In the genomic region with DNA sequence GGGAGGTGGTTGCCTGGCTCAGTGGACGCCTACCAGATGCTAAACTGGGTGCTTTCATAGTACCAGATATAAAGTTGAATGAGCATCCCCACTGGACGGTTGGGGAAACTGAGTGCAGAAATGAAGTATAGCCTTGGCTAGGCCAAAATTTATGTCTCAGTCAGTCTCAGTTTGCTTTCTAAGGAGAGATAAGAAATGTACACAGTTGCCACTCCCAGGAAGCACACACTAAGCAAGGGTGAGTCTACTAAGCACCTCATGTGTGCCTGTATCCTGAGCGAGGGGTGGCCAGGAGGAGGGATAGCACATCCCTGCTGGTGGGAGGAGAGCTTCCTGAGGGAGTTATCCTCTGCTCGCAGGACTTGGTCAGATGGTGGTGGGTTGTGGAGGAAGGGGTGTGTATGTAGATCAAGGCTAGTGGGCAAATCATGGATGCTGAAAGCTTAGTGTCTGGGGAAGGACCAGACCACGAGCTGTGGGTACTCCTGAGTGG, we compare ENCODE assay signal across 9 mouse cellular contexts. TPM values are rescaled to one million over a fixed set of nuclear protein-coding genes. Genes with fewer than 3 reads are reported as not detected.
DNase-seq lines count a peak whose midpoint lies in the region; ATAC-seq and TF ChIP-seq lines count a peak whose summit lies in the region.
"Had no signal": no experiment of that assay in that cellular context is flagged by ENCODE, and none has a peak within 500 bp of the region (broad histone marks: within the 10 kb centered on the region; RNA-seq: fewer than 3 reads in every experiment).

No protein-coding gene starts in this region.

- no peak for TF ChIP-seq POLR2A in thymus, adult 2 months (IDR thresholded peaks at IDR 0.05; ENCODE audit: control insufficient read depth, extremely low read depth, insufficient read depth, low read length, poor library complexity)

- intact Hi-C loops in gastrocnemius, adult 2 months (cut with DNase I) = no loop called here
- intact Hi-C loops in gastrocnemius, postnatal 36 days (cut with DNase I) = no loop called here

- H3K4me3 ChIP-seq in gastrocnemius, adult 2 months = peak overlapping the region; percentile 99
- H3K4me3 ChIP-seq in thymus, adult 2 months (ENCODE audit: control insufficient read depth, insufficient read depth, low read length) = peak overlapping the region; percentile 88; the same call in 1 of the 2 replicates
- H3K4me3 ChIP-seq in limb, embryonic 15.5 days = peak overlapping the region; percentile 98

- no peaks in the 10 kb centered on the region; the same call in 1 of the 2 replicates for H3K36me3 ChIP-seq in thymus, adult 2 months (ENCODE audit: control insufficient read depth, insufficient read depth, low read length)
- peaks cover 23% of the 10 kb centered on the region for H3K36me3 ChIP-seq in limb, embryonic 15.5 days

- DNase-seq in gastrocnemius, adult 2 months = no peak
- no peak for DNase-seq in gastrocnemius, postnatal 36 days
- DNase-seq in thymus, adult 2 months = no peak
- DNase-seq in thymus, postnatal 0 days (ENCODE audit: low spot score) = no peak
- peak; percentile 38 for DNase-seq in telencephalon, adult 2 months (ENCODE audit: low read depth, low spot score)
- no peak for DNase-seq in right cerebral cortex, postnatal 4 days
- DNase-seq in right cerebral cortex, adult 18-20 months = no peak
- DNase-seq: B cell, adult 2 months had no signal

- no peak for TF ChIP-seq CTCF in gastrocnemius, adult 2 months (IDR thresholded peaks at IDR 0.05)
- no peak for TF ChIP-seq CTCF in thymus, adult 2 months (IDR thresholded peaks at IDR 0.05; ENCODE audit: borderline replicate concordance, control insufficient read depth, extremely low read depth, insufficient read depth, low read length, poor library complexity)

- no peaks in the 10 kb centered on the region for H3K9me3 ChIP-seq in limb, embryonic 15.5 days

- H3K9ac ChIP-seq in limb, embryonic 15.5 days = peak overlapping the region; percentile 21; the same call in 1 of the 2 replicates

- no peaks in the 10 kb centered on the region for H3K27me3 ChIP-seq in thymus, adult 2 months (ENCODE audit: control insufficient read depth, insufficient read depth, low read length)
- no peaks in the 10 kb centered on the region for H3K27me3 ChIP-seq in limb, embryonic 15.5 days

- H3K4me2 ChIP-seq in limb, embryonic 15.5 days = peak overlapping the region; percentile 89

- no peak for ATAC-seq in limb, embryonic 15.5 days (ENCODE audit: insufficient number of reproducible peaks, low FRiP score, low TSS enrichment, low read depth)

- H3K4me1 ChIP-seq in thymus, adult 2 months (replicated peaks; ENCODE audit: control insufficient read depth, insufficient read depth, low read length) = peaks cover 17% of the 10 kb centered on the region
- H3K4me1 ChIP-seq in limb, embryonic 15.5 days = peaks cover 68% of the 10 kb centered on the region

- H3K27ac ChIP-seq in gastrocnemius, adult 2 months = peak overlapping the region; percentile 99
- H3K27ac ChIP-seq in thymus, adult 2 months (ENCODE audit: control insufficient read depth, insufficient read depth, low read length) = no peak overlapping the region
- peak overlapping the region; percentile 96 for H3K27ac ChIP-seq in limb, embryonic 15.5 days

- WGBS in thymus, adult 2 months = 71% methylated on average over 5 of the region's 5 CpGs
- WGBS in limb, embryonic 15.5 days = 31% methylated on average over 5 of the region's 5 CpGs

RNA-seq across cellular contexts. Expression of gene Triobp, which starts 36.8 kb away (rescaled TPM):
- total RNA-seq in gastrocnemius, adult 2 months (2021) = 10 to 100 TPM; 33.2 to 36.6 TPM
- total RNA-seq in gastrocnemius, postnatal 36 days (2021) = 10 to 100 TPM; 35.6 to 42.3 TPM
- polyA plus RNA-seq in thymus, adult 2 months (2012; rRNA removed) = 52.2 and 70.7 TPM in 2 replicates
- polyA plus RNA-seq in thymus, postnatal 0 days (2015; fragmentation: Nextera tagmentation; extraction: Ambion mirVana) = 16.3 and 18.0 TPM in 2 replicates
- 54.8 and 59.2 TPM in 2 replicates for polyA plus RNA-seq in limb, embryonic 15.5 days (2015; fragmentation: Nextera tagmentation; extraction: Ambion mirVana)

RNA-seq across cellular contexts. Expression of gene H1f0, which starts 43.9 kb away (rescaled TPM):
- 10 to 100 TPM; 71.8 to 76.8 TPM for total RNA-seq in gastrocnemius, adult 2 months (2021)
- 10 to 100 TPM; 71.1 to 87.4 TPM for total RNA-seq in gastrocnemius, postnatal 36 days (2021)
- 35.7 and 52.0 TPM in 2 replicates for polyA plus RNA-seq in thymus, adult 2 months (2012; rRNA removed)
- polyA plus RNA-seq in thymus, postnatal 0 days (2015; fragmentation: Nextera tagmentation; extraction: Ambion mirVana) = 303 and 311 TPM in 2 replicates
- polyA plus RNA-seq in limb, embryonic 15.5 days (2015; fragmentation: Nextera tagmentation; extraction: Ambion mirVana) = 487 and 628 TPM in 2 replicates

RNA-seq across cellular contexts. Expression of gene Nol12, which starts 49.6 kb away (rescaled TPM):
- 10 to 100 TPM; 20.6 to 22.3 TPM for total RNA-seq in gastrocnemius, adult 2 months (2021)
- 10 to 100 TPM; 22.1 to 22.6 TPM for total RNA-seq in gastrocnemius, postnatal 36 days (2021)
- 26.8 and 27.9 TPM in 2 replicates for polyA plus RNA-seq in thymus, adult 2 months (2012; rRNA removed)
- polyA plus RNA-seq in thymus, postnatal 0 days (2015; fragmentation: Nextera tagmentation; extraction: Ambion mirVana) = 59.3 and 59.9 TPM in 2 replicates
- polyA plus RNA-seq in limb, embryonic 15.5 days (2015; fragmentation: Nextera tagmentation; extraction: Ambion mirVana) = 53.2 and 55.2 TPM in 2 replicates

RNA-seq across cellular contexts. Expression of gene Galr3, which starts 57.4 kb away (rescaled TPM):
- total RNA-seq in gastrocnemius, adult 2 months (2021) = not detected
- not detected for total RNA-seq in gastrocnemius, postnatal 36 days (2021)
- polyA plus RNA-seq in thymus, adult 2 months (2012; rRNA removed) = 0.71 and 1.6 TPM in 2 replicates
- 0.14 and 0.21 TPM in 2 replicates for polyA plus RNA-seq in thymus, postnatal 0 days (2015; fragmentation: Nextera tagmentation; extraction: Ambion mirVana)
- polyA plus RNA-seq in limb, embryonic 15.5 days (2015; fragmentation: Nextera tagmentation; extraction: Ambion mirVana) = 0.13 TPM in 1 of 2 replicates, not detected in the other

RNA-seq across cellular contexts. Expression of gene Lgals1, which starts 57.8 kb away (rescaled TPM):
- total RNA-seq in gastrocnemius, adult 2 months (2021) = 100 to 1,000 TPM; 197 to 272 TPM
- total RNA-seq in gastrocnemius, postnatal 36 days (2021) = 100 to 1,000 TPM; 188 to 289 TPM
- 359 and 428 TPM in 2 replicates for polyA plus RNA-seq in thymus, adult 2 months (2012; rRNA removed)
- polyA plus RNA-seq in thymus, postnatal 0 days (2015; fragmentation: Nextera tagmentation; extraction: Ambion mirVana) = 598 and 732 TPM in 2 replicates
- polyA plus RNA-seq in limb, embryonic 15.5 days (2015; fragmentation: Nextera tagmentation; extraction: Ambion mirVana) = 2,795 and 2,816 TPM in 2 replicates
